Mouse (Mus musculus): ENCODE data around the gene Fabp7.
A peak's percentile ranks its signal among the peaks of the same experiment; 100 is the strongest.

Gene Fabp7

GRCm38 (mm10) chr10:57807754-57808153 is 23.1 kb downstream of the Fabp7 start:
- DNase-seq (ENCODE audit: low read depth): no peak

DNA sequence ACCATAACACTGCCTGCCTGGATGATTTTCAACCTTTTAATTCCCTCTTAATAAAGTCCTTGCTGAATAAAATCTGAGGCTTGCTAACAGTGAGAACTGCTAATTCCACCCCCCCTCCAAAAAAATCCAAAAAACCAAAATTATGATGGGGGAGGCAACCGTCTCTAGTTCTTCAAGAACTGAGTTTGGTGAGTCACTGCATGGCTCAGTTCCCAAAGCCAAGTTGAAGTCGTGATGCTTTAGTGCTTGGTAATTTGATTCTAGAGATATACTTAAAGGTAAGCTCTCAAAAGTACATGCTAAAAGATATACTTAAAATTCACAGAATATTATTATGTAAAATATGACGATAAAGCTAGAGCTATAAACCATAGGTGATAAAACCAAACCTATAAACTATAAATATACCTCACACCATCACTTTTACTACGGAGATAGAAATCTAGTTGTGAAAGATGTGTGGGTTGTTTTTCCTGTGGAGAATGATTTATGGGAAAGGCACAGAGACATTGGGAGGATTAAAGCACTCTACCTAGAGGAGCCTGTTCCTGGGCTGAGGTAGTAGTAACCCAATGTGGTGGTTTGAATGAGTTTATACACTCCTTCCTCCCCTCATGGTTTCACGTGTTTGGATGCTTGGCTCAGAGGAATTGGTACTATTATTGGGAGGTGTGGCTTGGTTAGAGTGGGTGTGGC is 27.6 kb downstream of the Fabp7 start:
- DNase-seq (ENCODE audit: low read depth): peak; percentile 8

DNA sequence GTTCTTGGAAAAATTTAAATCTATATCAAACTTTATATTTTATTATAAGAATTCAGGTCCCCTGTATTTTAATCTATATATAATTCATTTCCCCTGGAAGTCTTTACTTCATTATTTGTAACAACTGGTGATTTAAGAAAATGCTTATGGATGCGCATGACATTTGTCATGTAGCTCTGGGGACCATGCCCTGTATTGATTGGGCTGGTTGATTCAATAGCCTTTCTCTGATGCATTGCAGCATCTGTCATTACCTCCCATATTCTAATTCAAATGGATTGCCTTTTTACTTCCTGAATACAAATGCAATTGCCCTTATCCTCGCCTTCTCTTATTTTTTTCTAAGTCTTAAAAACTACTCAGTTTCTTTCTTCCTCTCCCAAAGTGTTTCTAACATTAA is 29.6 kb downstream of the Fabp7 start:
- DNase-seq (ENCODE audit: low read depth): no peak

- no peak for DNase-seq (ENCODE audit: low read depth)
These were observed 31.2 kb downstream of the Fabp7 start for GRCm38 (mm10) chr10:57815869-57816268.

- no peak for DNase-seq (ENCODE audit: low read depth)
These were observed 34.5 kb downstream of the Fabp7 start for GRCm38 (mm10) chr10:57819209-57819608.

- no peak for DNase-seq (ENCODE audit: low read depth)
These were observed 37.8 kb downstream of the Fabp7 start for GRCm38 (mm10) chr10:57822473-57822872.

- DNase-seq (ENCODE audit: low read depth): no peak
These were observed 44.0 kb downstream of the Fabp7 start for GRCm38 (mm10) chr10:57828649-57829048.

- DNase-seq (ENCODE audit: low read depth): no peak
These were observed 44.9 kb downstream of the Fabp7 start for GRCm38 (mm10) chr10:57829621-57830020.

DNA sequence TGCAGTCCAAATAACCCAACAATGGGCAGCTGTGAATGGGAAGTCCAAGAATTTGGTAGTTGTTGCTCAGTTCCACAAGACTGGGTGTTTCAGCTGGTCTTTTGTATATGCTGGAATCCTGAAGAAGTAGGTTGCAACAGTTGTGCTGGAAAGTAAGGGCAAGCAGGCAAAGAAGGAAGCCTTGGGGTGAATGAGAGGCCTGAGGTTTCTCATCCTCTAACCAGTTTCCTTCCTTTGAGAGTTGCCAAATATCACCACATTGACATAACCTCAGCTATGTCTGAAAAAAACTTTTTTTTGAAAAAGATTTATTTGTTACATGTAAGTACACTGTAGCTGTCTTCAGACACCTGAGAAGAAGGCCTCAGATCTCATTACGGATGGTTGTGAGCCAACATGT is 50.4 kb downstream of the Fabp7 start:
- DNase-seq (ENCODE audit: low read depth): no peak

DNA sequence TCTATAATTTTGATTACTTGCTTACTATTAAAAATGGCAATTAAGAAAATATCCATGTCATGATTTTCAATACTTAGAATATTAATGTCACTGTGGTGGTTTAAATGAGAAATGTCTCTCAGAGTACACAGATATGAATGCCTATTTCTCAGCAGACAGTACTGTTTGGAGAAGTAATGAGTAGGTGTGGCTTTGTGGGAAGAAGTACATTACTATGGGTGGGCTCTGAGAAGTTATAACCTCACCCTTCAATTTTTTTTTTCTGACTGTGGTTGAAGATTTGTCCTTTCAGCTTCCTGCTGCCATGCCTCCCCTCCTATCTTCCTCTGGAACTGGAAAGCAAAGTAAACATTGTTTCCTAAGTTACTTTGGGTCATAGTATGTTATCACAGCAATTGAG is 51.3 kb downstream of the Fabp7 start:
- no peak for DNase-seq (ENCODE audit: low read depth)

All from NIH3T3 (cell line).